Mouse (Mus musculus) ES-E14 (cell line): ENCODE results near the gene Arfip2. TPM values are rescaled to one million over a fixed set of nuclear protein-coding genes. Genes with fewer than 3 reads are reported as not detected.

Source experiments
- DNase-seq: peaks from one replicate; pipeline ENCODE4 v3.0.0-alpha.2; 2013; ENCODE audit warnings: low read depth, low spot score
- H3K27ac ChIP-seq: 2 replicates; pipeline ENCODE4 v1.5.1; 2012; ENCODE audit warnings: low read depth, mild to moderate bottlenecking, low read length, moderate library complexity, mixed read lengths; ENCODE audit not compliant: poor library complexity, insufficient read depth, severe bottlenecking
- H3K36me3 ChIP-seq: 2 replicates; pipeline ENCODE4 v1.6.1; 2012; ENCODE audit warnings: mild to moderate bottlenecking, low read length, moderate library complexity, mixed read lengths; ENCODE audit not compliant: control insufficient read depth, poor library complexity, insufficient read depth, severe bottlenecking
- H3K4me1 ChIP-seq, 2 experiments: fragments of 150-350 bp in 1 of 2; sonication (generic) in 1 of 2; 2 replicates each; pipeline ENCODE4 v1.6.1; 2012; ENCODE audit warnings: low read length in 2 of 2, mild to moderate bottlenecking in 1 of 2, mixed read lengths in 1 of 2; ENCODE audit not compliant: control insufficient read depth in 2 of 2, insufficient read depth in 2 of 2, poor library complexity in 1 of 2
- H3K4me3 ChIP-seq, 2 experiments: fragments of 150-350 bp in 1 of 2; sonication (generic) in 1 of 2; 2 replicates each; pipeline ENCODE4 v1.5.1; 2012; ENCODE audit warnings: low read length in 2 of 2, low read depth in 1 of 2, mild to moderate bottlenecking in 1 of 2, mixed read lengths in 1 of 2; ENCODE audit not compliant: insufficient read depth in 1 of 2, poor library complexity in 1 of 2, severe bottlenecking in 1 of 2
- H3K9ac ChIP-seq: 2 replicates; pipeline ENCODE4 v1.6.1; 2012; ENCODE audit warnings: low read depth, mild to moderate bottlenecking, low read length, mixed read lengths; ENCODE audit not compliant: poor library complexity, insufficient read depth, severe bottlenecking
- H3K9me3 ChIP-seq: fragments of 150-350 bp; sonication (generic); 2 replicates; pipeline ENCODE4 v1.6.1; 2012; ENCODE audit warnings: low read depth, mild to moderate bottlenecking, low read length; ENCODE audit not compliant: control insufficient read depth, insufficient read depth
- CHD2 ChIP-seq: IDR thresholded peaks from 2 replicates; pipeline ENCODE4 v1.6.1; 2014; ENCODE audit warnings: mild to moderate bottlenecking, low read depth, low read length, inconsistent platforms
- HCFC1 ChIP-seq: IDR thresholded peaks from 2 replicates; pipeline ENCODE4 v1.6.1; 2012; ENCODE audit warnings: low read length, inconsistent platforms, borderline replicate concordance; ENCODE audit not compliant: insufficient read depth
- MAFK ChIP-seq: IDR thresholded peaks from 2 replicates; pipeline ENCODE4 v1.6.1; 2014; ENCODE audit warnings: mild to moderate bottlenecking, low read depth, low read length, inconsistent platforms; ENCODE audit not compliant: insufficient read depth
- ZC3H11A ChIP-seq: IDR thresholded peaks from 2 replicates; pipeline ENCODE4 v1.6.1; 2012; ENCODE audit warnings: low read depth, mild to moderate bottlenecking, inconsistent platforms, low read length, borderline replicate concordance
- ZNF384 ChIP-seq: IDR thresholded peaks from 2 replicates; pipeline ENCODE4 v1.6.1; 2012; ENCODE audit warnings: low read depth, low read length, inconsistent platforms
- in situ Hi-C, 2 experiments: fragments of 600-800 bp; cut with MboI; formaldehyde crosslinking; loops; one replicate each; pipeline ENCODE4 v1.15.1; 2025; ENCODE audit warnings: low sequenced_read_pairs in 2 of 2, inconsistent platforms in 1 of 2; ENCODE audit not compliant: unreplicated experiment in 2 of 2
- total RNA-seq: library from RNA; depleted of rRNA; stranded (reverse); fragments of 300-350 nt; gene quantifications from 2 replicates; pipeline ENCODE4 v1.2.3, GENCODE M21; 2012; rRNA removed

Arfip2 gene
- total RNA-seq, 1 experiment, result 46.5 TPM

DNA sequence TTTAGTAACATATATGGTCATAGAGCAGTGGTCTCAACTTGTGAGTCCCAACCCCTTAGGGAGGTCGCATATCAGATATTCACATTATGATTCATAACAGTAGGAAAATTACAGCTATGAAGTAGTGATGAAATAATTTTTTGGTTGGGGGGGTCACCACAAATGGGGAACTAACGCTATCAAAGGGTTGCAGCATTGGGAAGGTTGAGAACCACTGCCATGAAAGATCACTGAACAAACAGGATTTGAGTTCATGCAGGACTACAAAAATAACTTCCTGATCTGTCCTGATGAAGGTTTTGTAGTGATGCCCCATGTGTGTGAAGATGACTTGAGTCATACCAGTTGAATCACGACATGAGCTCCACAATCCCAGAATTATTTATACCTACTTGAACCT is 31.7 kb downstream of the Arfip2 start:
- H3K36me3 ChIP-seq, result peaks cover 10% of the 10 kb centered on the region; the same call in 1 of the 2 replicates
- H3K27ac ChIP-seq, result no peak overlapping the region
- H3K4me1 ChIP-seq, result no peaks in the 10 kb centered on the region
- no peak overlapping the region for H3K4me3 ChIP-seq
- no peak for DNase-seq
- no peaks in the 10 kb centered on the region for H3K9me3 ChIP-seq
- in situ Hi-C loops, result no loop called here
- TF ChIP-seq CHD2 (no peak), MAFK (no peak), HCFC1 (no peak), ZNF384 (no peak)
- no peak overlapping the region for H3K9ac ChIP-seq

DNA sequence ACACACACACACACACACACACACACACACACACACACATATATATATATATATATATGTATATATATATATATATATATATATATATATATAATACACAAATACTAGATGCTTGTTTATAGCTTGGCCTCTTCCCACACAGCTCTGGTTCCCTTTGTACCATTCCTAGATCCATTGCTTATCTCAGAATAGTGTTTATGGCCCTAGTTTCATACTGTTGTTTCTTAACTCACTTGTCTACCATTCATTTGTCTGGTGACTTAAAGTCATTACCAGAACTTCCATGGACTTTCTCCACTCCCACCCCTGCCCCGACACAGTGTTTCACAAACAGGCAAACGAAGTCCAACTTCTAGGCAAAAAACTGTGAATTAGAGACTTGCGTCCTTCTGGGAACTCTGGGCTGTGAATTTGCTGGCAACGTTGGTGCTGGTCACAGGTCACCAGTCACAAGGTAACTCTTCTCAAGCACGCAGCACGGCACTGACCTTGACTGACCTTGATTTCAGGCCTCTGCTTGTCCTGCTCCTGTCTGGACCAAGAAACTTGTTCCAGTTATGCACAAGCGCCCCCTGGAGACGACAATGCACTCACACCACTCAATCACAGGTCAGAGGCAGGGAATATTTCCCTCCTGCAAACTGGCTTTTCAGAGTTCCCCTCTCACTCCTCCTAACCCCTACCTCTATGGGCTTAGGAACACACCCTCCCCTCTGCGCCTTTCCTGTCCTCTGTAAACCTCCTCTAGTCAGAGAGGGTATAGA is 37.2 kb downstream of the Arfip2 start:
- Histone ChIP-seq H3K9me3 (no peaks in the 10 kb centered on the region), H3K36me3 (no peaks in the 10 kb centered on the region), H3K4me3 (no peak overlapping the region), H3K27ac (no peak overlapping the region), H3K9ac (no peak overlapping the region), H3K4me1 (peaks cover 0 to 2% of the 10 kb centered on the region in 2 experiments; a peak in 1 of 4 replicates)
- in situ Hi-C loops, result no loop called here
- TF ChIP-seq ZNF384 (no peak), CHD2 (no peak), MAFK (no peak), ZC3H11A (no peak), HCFC1 (no peak)
- DNase-seq, result peak; percentile 65

- in situ Hi-C loops, result no loop called here
- no peak for TF ChIP-seq HCFC1
- TF ChIP-seq CHD2, result no peak
- TF ChIP-seq MAFK, result no peak
- no peak for TF ChIP-seq ZNF384
- TF ChIP-seq ZC3H11A, result no peak
- Histone ChIP-seq H3K4me1 (peaks cover 0 to 3% of the 10 kb centered on the region in 2 experiments; a peak in 1 of 4 replicates), H3K36me3 (no peaks in the 10 kb centered on the region), H3K4me3 (no peak overlapping the region), H3K9ac (no peak overlapping the region), H3K9me3 (no peaks in the 10 kb centered on the region), H3K27ac (no peak overlapping the region)
- DNase-seq, result no peak
These were observed 50.1 kb downstream of the Arfip2 start for GRCm38 (mm10) chr7:105590097-105590496.

GRCm38 (mm10) chr7:105588325-105588912 is 51.8 kb downstream of the Arfip2 start:
- Histone ChIP-seq H3K4me3 (no peak overlapping the region), H3K9me3 (no peaks in the 10 kb centered on the region), H3K36me3 (no peaks in the 10 kb centered on the region), H3K4me1 (peaks cover 0 to 3% of the 10 kb centered on the region in 2 experiments; a peak in 1 of 4 replicates), H3K27ac (no peak overlapping the region), H3K9ac (no peak overlapping the region)
- in situ Hi-C loops, result no loop called here
- no peak for DNase-seq
- TF ChIP-seq HCFC1 (no peak), ZC3H11A (no peak), CHD2 (no peak), MAFK (no peak), ZNF384 (no peak)

Other genes with a start within 250 kb of the Arfip2 start
- 29.9 and 37.6 TPM in 2 replicates for gene Fam160a2, start 240.4 kb downstream of the Arfip2 start, total RNA-seq
- 0.13 and 0.37 TPM in 2 replicates for gene Cnga4, start 235.8 kb downstream of the Arfip2 start, total RNA-seq
- gene Cckbr, start 214.7 kb downstream of the Arfip2 start, total RNA-seq, result 0.27 and 0.58 TPM in 2 replicates
- gene Cavin3, start 158.1 kb downstream of the Arfip2 start, total RNA-seq, result 2.0 and 5.3 TPM in 2 replicates
- 19.4 and 22.8 TPM in 2 replicates for gene Smpd1, start 86.1 kb downstream of the Arfip2 start, total RNA-seq
- gene Apbb1, start 58.8 kb downstream of the Arfip2 start, total RNA-seq, result 14.2 and 19.9 TPM in 2 replicates
- gene Hpx, start 40.3 kb downstream of the Arfip2 start, total RNA-seq, result 0.58 and 0.71 TPM in 2 replicates
- gene Trim3, start 6.8 kb downstream of the Arfip2 start, total RNA-seq, result 28.5 and 29.5 TPM in 2 replicates
- gene Timm10b, start 360 bp downstream of the Arfip2 start, total RNA-seq, result 75.4 and 85.5 TPM in 2 replicates
- gene Gm45799, start 136 bp upstream of the Arfip2 start, total RNA-seq, result 9.2 and 35.6 TPM in 2 replicates
- 0.32 and 0.98 TPM in 2 replicates for gene Dnhd1, start 10.4 kb upstream of the Arfip2 start, total RNA-seq
- gene Ilk, start 96.2 kb upstream of the Arfip2 start, total RNA-seq, result 36.9 and 61.4 TPM in 2 replicates
- gene Rrp8, start 97.0 kb upstream of the Arfip2 start, total RNA-seq, result 25.3 and 35.6 TPM in 2 replicates
- 173 and 192 TPM in 2 replicates for gene Taf10, start 103.9 kb upstream of the Arfip2 start, total RNA-seq
- gene Tpp1, start 111.8 kb upstream of the Arfip2 start, total RNA-seq, result 53.1 and 78.4 TPM in 2 replicates
- 1.5 and 3.3 TPM in 2 replicates for gene Dchs1, start 147.2 kb upstream of the Arfip2 start, total RNA-seq
- gene Mrpl17, start 170.7 kb upstream of the Arfip2 start, total RNA-seq, result 325 and 371 TPM in 2 replicates